Mouse (Mus musculus) embryonic facial prominence, embryonic 11.5 days (tissue): ENCODE measurements around the gene Gm20388. TPM values are rescaled to one million over a fixed set of nuclear protein-coding genes. Genes with fewer than 3 reads are reported as not detected.

ENCODE experiments used
- ATAC-seq: fragments of 200-750 bp; cut with Nextera tagmentation; replicated peaks from 2 replicates; pipeline ENCODE4 v1.8.0; 2017; ENCODE audit warnings: low read depth; ENCODE audit not compliant: insufficient number of reproducible peaks, low FRiP score, low TSS enrichment
- DNase-seq: peaks from one replicate; pipeline ENCODE4 v3.0.0-alpha.2; 2015; ENCODE audit warnings: low spot score
- H3K27ac ChIP-seq: fragments of 300-500 bp; sonication (generic); replicated peaks from 2 replicates; pipeline ENCODE4 v1.5.1; 2014; ENCODE audit warnings: mild to moderate bottlenecking, low read depth, low read length, control low read depth
- H3K27me3 ChIP-seq: fragments of 300-500 bp; sonication (generic); 2 replicates; pipeline ENCODE4 v1.6.1; 2014; ENCODE audit warnings: mild to moderate bottlenecking, low read length, moderate library complexity, mixed read lengths; ENCODE audit not compliant: control insufficient read depth, insufficient read depth
- H3K36me3 ChIP-seq: fragments of 300-500 bp; sonication (generic); replicated peaks from 2 replicates; pipeline ENCODE4 v1.6.1; 2014; ENCODE audit warnings: low read depth, mild to moderate bottlenecking, low read length, moderate library complexity, mixed read lengths; ENCODE audit not compliant: control insufficient read depth, insufficient read depth
- H3K4me1 ChIP-seq: fragments of 300-500 bp; sonication (generic); 2 replicates; pipeline ENCODE4 v1.6.1; 2014; ENCODE audit warnings: low read length, mixed read lengths; ENCODE audit not compliant: control insufficient read depth, insufficient read depth
- H3K4me2 ChIP-seq: fragments of 300-500 bp; sonication (generic); 2 replicates; pipeline ENCODE4 v1.6.1; 2014; ENCODE audit warnings: low read depth, mild to moderate bottlenecking, control low read depth, low read length, moderate library complexity
- H3K4me3 ChIP-seq: fragments of 300-500 bp; sonication (generic); 2 replicates; pipeline ENCODE4 v1.5.1; 2014; ENCODE audit warnings: low read depth, low read length, control low read depth
- H3K9ac ChIP-seq: fragments of 300-500 bp; sonication (generic); replicated peaks from 2 replicates; pipeline ENCODE4 v1.6.1; 2014; ENCODE audit warnings: mild to moderate bottlenecking, control low read depth, low read length
- H3K9me3 ChIP-seq: fragments of 300-500 bp; sonication (generic); replicated peaks from 2 replicates; pipeline ENCODE4 v1.6.1; 2016; ENCODE audit warnings: mild to moderate bottlenecking, low read length, inconsistent platforms, mixed read lengths; ENCODE audit not compliant: control insufficient read depth
- WGBS: fragments of 180-500 bp; shearing (Covaris S2); extraction: QIAGEN DNeasy Blood & Tissue Kit; methylation state at CpG from one replicate; pipeline ENCODE4 v1.1.7; 2014; 5-methylcytosine and 5-hydroxymethylcytosine counted together
- polyA plus RNA-seq: library from polyadenylated mRNA; unstranded; fragments of >200 nt; fragmentation: Nextera tagmentation; extraction: Ambion mirVana; gene quantifications from 2 replicates; pipeline ENCODE4 v1.2.1, GENCODE M21; 2014

The Gm20388 gene
- polyA plus RNA-seq, 1 experiment from 2014 or later = 3.1 TPM

DNA sequence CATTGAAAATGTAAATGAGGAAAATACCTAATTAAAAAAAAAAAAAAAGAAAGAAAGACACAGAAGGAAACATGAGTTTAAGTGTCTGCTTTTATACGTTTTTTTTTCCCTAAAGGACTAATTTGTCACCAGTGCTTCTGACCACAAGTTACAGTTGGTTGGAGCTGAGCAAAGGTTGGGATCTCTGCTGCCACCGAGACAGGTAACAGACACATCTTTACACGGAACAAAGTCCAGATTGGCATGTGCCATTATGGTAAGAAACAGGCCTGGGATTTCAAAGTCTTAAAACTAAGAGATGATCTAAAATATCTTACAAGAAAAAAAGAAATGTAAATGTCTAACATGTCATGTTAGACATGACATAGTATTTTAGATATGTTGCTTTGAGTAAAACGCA, 3136.1 kb downstream of the Gm20388 start:
- ATAC-seq = no peak
- Histone ChIP-seq H3K9ac (no peak overlapping the region), H3K36me3 (no peaks in the 10 kb centered on the region), H3K9me3 (no peaks in the 10 kb centered on the region), H3K4me2 (no peak overlapping the region), H3K27ac (no peak overlapping the region), H3K4me3 (no peak overlapping the region), H3K27me3 (no peaks in the 10 kb centered on the region), H3K4me1 (no peaks in the 10 kb centered on the region)
- no peak for DNase-seq
- 80% methylated on average over 4 of the region's 4 CpGs for WGBS

DNA sequence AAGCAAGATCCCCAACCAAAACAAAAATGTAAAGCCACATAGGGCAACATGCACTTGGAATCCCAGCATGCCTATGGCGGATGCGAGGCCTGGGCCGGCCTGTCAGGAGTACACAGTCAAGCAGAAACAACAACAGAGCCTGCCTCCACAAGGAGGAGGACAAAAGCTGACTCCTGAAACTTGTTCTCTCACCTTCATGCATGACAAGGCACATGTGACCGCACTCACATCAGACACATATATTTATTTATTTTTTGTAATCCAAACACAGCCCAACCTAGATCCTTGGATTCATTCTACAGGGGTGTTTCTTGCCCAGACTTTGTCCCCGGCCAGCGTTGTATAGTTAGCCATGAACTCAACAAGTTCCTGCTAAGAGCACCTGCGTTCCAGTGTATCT, 3137.2 kb downstream of the Gm20388 start:
- no peak for DNase-seq
- H3K36me3 ChIP-seq = no peaks in the 10 kb centered on the region
- no peak overlapping the region for H3K9ac ChIP-seq
- H3K27ac ChIP-seq = no peak overlapping the region
- H3K4me2 ChIP-seq = no peak overlapping the region
- no peaks in the 10 kb centered on the region for H3K4me1 ChIP-seq
- ATAC-seq = no peak
- H3K27me3 ChIP-seq = no peaks in the 10 kb centered on the region
- WGBS = 83% methylated on average over 7 of the region's 7 CpGs
- no peak overlapping the region for H3K4me3 ChIP-seq
- no peaks in the 10 kb centered on the region for H3K9me3 ChIP-seq

DNA sequence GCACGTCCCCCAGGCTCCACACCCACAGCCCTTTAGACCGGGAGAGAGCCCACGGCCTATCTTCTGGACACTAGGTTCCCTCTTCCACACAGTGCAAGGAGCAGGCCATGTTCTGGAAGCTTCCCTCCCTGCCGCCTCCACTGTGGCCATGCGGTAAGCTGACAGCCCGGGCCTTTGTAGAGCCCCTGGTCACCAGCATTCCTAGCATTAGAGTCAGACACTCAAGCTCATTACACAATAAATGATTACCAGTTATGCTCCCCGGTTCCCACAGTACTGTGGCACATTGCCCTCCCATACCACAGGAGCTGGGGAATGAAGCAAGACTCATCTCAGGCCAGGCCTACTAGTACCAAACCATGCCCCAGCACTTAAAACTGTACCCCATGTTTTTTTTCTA, 3137.8 kb downstream of the Gm20388 start:
- DNase-seq (no peak), ATAC-seq (no peak)
- Histone ChIP-seq H3K27me3 (no peaks in the 10 kb centered on the region), H3K9ac (no peak overlapping the region), H3K9me3 (no peaks in the 10 kb centered on the region), H3K27ac (no peak overlapping the region), H3K36me3 (no peaks in the 10 kb centered on the region), H3K4me1 (no peaks in the 10 kb centered on the region), H3K4me2 (no peak overlapping the region), H3K4me3 (no peak overlapping the region)
- WGBS = 85% methylated on average over 7 of the region's 7 CpGs

DNA sequence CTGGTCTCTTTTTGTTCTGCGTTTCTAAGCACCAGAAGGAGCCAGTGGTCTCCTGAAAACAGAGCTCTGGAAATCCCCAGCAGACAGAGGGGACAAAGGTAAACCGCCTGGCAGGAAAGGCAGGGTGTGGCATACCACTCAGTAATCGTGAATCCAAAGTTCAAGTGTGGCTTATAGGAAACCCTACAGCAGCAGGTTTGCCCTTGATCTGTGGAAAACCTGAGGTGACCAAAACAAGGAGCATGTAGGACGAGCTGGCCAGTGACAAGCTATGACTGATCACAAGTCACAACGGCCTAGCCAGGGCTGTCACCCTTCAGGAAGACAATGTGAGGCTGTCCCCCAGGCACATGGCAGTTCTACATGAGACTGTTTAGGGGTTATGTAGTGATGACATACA, 3140.8 kb downstream of the Gm20388 start:
- Histone ChIP-seq H3K9ac (no peak overlapping the region), H3K4me3 (no peak overlapping the region), H3K4me2 (no peak overlapping the region), H3K27me3 (no peaks in the 10 kb centered on the region), H3K36me3 (no peaks in the 10 kb centered on the region), H3K27ac (no peak overlapping the region), H3K4me1 (no peaks in the 10 kb centered on the region), H3K9me3 (no peaks in the 10 kb centered on the region)
- DNase-seq = no peak
- 77% methylated on average over 5 of the region's 5 CpGs for WGBS
- no peak for ATAC-seq

DNA sequence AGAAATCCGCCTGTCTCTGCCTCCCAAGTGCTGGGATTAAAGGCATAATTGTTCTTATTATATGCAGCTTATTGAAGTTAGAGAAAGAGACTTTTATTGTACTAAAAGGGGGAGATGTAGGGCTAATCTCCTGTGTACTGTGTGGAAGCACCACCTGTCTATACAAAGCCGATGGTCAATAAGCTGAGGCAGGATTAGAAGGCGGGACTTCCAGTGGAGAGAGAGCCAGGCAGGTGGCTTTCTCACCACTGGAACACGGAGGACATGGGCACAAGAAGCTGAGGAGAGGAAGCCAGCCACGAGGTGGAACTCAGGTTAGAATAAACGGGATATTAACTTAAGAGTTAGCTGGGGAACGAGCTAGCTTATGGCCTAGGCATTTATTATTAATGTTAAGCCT, 3152.1 kb downstream of the Gm20388 start, which contains the start of gene Spg7:
Gene Spg7, plus strand, starts transcription at position 222 of the 400 bp plus-strand sequence.
- Histone ChIP-seq H3K27ac (no peak within 1 kb of the TSS), H3K9me3 (no peaks in the 10 kb centered on the region), H3K4me2 (no peak within 1 kb of the TSS), H3K9ac (no peak within 1 kb of the TSS), H3K36me3 (no peaks in the 10 kb centered on the region), H3K4me3 (no peak within 1 kb of the TSS), H3K27me3 (no peaks in the 10 kb centered on the region), H3K4me1 (0 out of 2 replicates have a peak, but pooled peaks cover 2% of the 10 kb centered on the region)
- 74% methylated on average over 7 of the region's 7 CpGs for WGBS
- no peak for ATAC-seq
- DNase-seq = no peak

DNA sequence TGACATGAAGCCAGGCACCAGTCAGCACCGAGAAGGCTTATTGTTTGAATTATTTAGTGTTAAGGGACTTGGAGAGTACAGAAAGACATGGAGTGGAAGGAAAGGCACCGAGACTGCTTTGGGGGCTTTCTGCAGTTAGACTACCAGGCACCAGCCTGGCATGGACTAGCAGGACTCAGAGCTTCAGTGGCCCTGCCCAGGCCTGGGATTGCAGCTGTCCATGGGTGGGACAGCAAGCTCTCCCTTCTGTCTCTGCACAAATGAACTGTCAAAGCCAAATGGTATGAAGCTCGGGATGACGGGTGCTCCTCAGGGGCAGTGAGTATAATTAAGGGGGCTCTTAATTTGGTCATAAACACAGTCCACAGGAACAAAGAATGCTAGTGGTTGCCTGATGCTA, 3153.4 kb downstream of the Gm20388 start:
- H3K4me2 ChIP-seq = no peak overlapping the region; the same call in 1 of the 2 replicates
- H3K27ac ChIP-seq = no peak overlapping the region

DNA sequence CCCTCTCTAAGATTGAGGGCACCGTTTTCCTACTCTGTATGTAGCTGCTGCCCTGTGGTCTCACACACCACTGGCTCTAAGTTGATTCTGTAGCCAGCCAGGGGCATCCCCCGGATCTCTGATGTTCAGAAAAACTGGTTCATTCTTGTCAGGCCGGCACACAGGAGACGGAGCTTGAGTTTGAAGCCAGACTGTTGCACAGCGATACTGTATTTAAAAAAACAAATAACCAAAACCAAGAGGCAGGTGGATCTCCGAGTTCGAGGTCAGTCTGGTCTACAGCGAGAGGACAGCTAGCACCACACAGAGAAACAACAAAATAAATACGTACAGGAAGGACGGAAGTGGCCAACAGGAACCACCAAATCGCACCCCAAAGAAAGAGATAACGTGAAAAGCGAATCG, 3154.2 kb downstream of the Gm20388 start:
- ATAC-seq (peak; percentile 17; the same call in 1 of the 2 replicates), DNase-seq (peak; percentile 39)
- H3K4me2 ChIP-seq = peak overlapping the region; percentile 55
- no peaks in the 10 kb centered on the region for H3K36me3 ChIP-seq
- H3K9ac ChIP-seq = peak overlapping the region; percentile 76
- H3K27ac ChIP-seq = peak overlapping the region; percentile 80; the same call in 1 of the 2 replicates
- no peaks in the 10 kb centered on the region for H3K27me3 ChIP-seq
- H3K9me3 ChIP-seq = no peaks in the 10 kb centered on the region
- peak overlapping the region; percentile 93 for H3K4me3 ChIP-seq
- H3K4me1 ChIP-seq = 0 out of 2 replicates have a peak, but pooled peaks cover 2% of the 10 kb centered on the region
- 1% methylated on average over 14 of the region's 14 CpGs for WGBS

More for the DNA sequence above, 3153.4 kb downstream of the Gm20388 start:
- WGBS = 82% methylated on average over 4 of the region's 4 CpGs
- 0 out of 2 replicates have a peak overlapping the region, but pooled peaks have one; percentile 76 for H3K9ac ChIP-seq
- H3K4me1 ChIP-seq = 0 out of 2 replicates have a peak, but pooled peaks cover 2% of the 10 kb centered on the region
- H3K4me3 ChIP-seq = peak overlapping the region; percentile 93; the same call in 1 of the 2 replicates
- DNase-seq (no peak), ATAC-seq (no peak)
- no peaks in the 10 kb centered on the region for H3K27me3 ChIP-seq
- H3K9me3 ChIP-seq = no peaks in the 10 kb centered on the region
- no peaks in the 10 kb centered on the region for H3K36me3 ChIP-seq

DNA sequence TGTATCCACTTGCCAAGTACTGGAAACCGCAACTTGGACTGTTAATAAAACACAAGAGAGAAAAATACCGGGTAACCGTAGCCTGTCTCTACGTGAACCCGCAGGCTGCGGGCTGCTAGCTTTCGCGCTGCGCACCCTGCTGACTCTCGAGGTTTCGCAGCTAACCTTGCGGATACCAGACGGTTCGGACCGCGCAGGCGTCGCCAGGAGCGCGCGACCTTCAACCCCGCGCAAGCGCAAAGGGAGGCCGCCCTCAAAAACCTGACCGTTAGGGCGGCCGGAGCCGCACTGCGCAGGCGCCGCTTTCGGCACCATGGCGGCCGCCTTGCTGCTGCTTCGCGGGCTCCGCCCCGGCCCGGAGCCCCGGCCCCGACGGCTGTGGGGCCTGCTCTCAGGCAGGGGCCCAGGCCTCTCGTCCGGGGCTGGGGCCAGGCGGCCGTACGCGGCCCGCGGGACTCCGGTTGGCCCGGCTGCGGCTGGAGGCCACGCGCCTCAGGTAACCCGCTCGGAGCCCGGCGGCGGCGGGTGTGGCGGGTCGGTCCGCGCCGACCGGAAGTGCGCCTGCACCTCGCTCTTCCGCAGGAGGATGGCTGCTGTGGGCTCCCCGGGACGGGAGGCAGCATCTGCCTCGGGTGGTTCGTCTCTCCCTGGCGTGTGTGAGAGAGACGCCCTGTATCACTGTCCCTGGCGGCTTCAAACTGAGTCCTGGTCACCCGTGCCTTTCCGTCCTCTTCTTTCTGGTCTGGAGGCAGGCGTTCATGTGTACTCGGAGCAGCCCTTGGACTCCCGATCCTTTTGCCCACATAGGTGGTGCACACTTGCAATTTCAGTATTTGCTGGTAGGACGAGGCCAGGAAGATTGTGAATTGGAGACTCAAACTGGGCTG, 3154.8 kb downstream of the Gm20388 start:
- peak overlapping the region; percentile 68 for H3K4me2 ChIP-seq
- DNase-seq = peak; percentile 98
- H3K4me1 ChIP-seq = 0 out of 2 replicates have a peak, but pooled peaks cover 2% of the 10 kb centered on the region
- H3K27ac ChIP-seq = peak overlapping the region; percentile 80
- no peaks in the 10 kb centered on the region for H3K27me3 ChIP-seq
- peak; percentile 95 for ATAC-seq
- peak overlapping the region; percentile 97 for H3K9ac ChIP-seq
- WGBS = under 1% methylated on average over 83 of the region's 84 CpGs
- H3K4me3 ChIP-seq = peak overlapping the region; percentile 93
- no peaks in the 10 kb centered on the region for H3K36me3 ChIP-seq
- H3K9me3 ChIP-seq = no peaks in the 10 kb centered on the region
